Mouse (Mus musculus) lung, embryonic 15.5 days (tissue): ENCODE measurements at regions not wholly inside any gene's neighbourhood (a gene's known extent, or its start where the extent isn't known, plus 50 kb on each side); places are given as distances from the start of the nearest gene placed in this dataset.

ENCODE experiments used
- ATAC-seq: fragments of 200-750 bp; cut with Nextera tagmentation; 2 replicates; pipeline ENCODE4 v1.8.0; 2017; ENCODE audit warnings: moderate number of reproducible peaks, borderline replicate concordance; ENCODE audit not compliant: low FRiP score, low TSS enrichment; ENCODE audit errors: extremely low read depth
- H3K27ac ChIP-seq: fragments of 300-500 bp; sonication (generic); 2 replicates; pipeline ENCODE4 v1.5.1; 2015; ENCODE audit warnings: moderate library complexity, mild to moderate bottlenecking, inconsistent platforms
- H3K27me3 ChIP-seq: fragments of 300-500 bp; sonication (generic); 2 replicates; pipeline ENCODE4 v1.6.1; 2015; ENCODE audit warnings: inconsistent platforms
- H3K36me3 ChIP-seq: fragments of 300-500 bp; sonication (generic); 2 replicates; pipeline ENCODE4 v1.6.1; 2015; ENCODE audit warnings: inconsistent platforms
- H3K4me1 ChIP-seq: fragments of 300-500 bp; sonication (generic); 2 replicates; pipeline ENCODE4 v1.6.1; 2015; ENCODE audit warnings: inconsistent platforms
- H3K4me2 ChIP-seq: fragments of 300-500 bp; sonication (generic); 2 replicates; pipeline ENCODE4 v1.6.1; 2015; ENCODE audit warnings: inconsistent platforms, mild to moderate bottlenecking, moderate library complexity
- H3K4me3 ChIP-seq: fragments of 300-500 bp; sonication (generic); 2 replicates; pipeline ENCODE4 v1.5.1; 2015; ENCODE audit warnings: mild to moderate bottlenecking, inconsistent platforms
- H3K9ac ChIP-seq: fragments of 300-500 bp; sonication (generic); 2 replicates; pipeline ENCODE4 v1.6.1; 2015; ENCODE audit warnings: inconsistent platforms
- H3K9me3 ChIP-seq: fragments of 300-500 bp; sonication (generic); 2 replicates; pipeline ENCODE4 v1.6.1; 2016; ENCODE audit warnings: inconsistent platforms
- WGBS: fragments of 180-500 bp; shearing (Covaris S2); methylation state at CpG from one replicate; pipeline ENCODE4 v1.1.7; 2015; 5-methylcytosine and 5-hydroxymethylcytosine counted together

GRCm38 (mm10) chr12:107028985-107029384, 459.4 kb upstream of the 3110018I06Rik start:
- H3K4me3 ChIP-seq: no peak overlapping the region
- peaks cover 13% of the 10 kb centered on the region; the same call in 1 of the 2 replicates for H3K27me3 ChIP-seq
- no peak overlapping the region for H3K4me2 ChIP-seq
- H3K36me3 ChIP-seq: no peaks in the 10 kb centered on the region
- H3K27ac ChIP-seq: no peak overlapping the region
- WGBS: 47% methylated on average over 1 of the region's 1 CpGs
- H3K9me3 ChIP-seq: no peaks in the 10 kb centered on the region
- no peaks in the 10 kb centered on the region for H3K4me1 ChIP-seq
- H3K9ac ChIP-seq: no peak overlapping the region
- no peak for ATAC-seq

GRCm38 (mm10) chr12:107036357-107036756, 452.1 kb upstream of the 3110018I06Rik start:
- Histone ChIP-seq H3K4me3 (no peak overlapping the region), H3K4me2 (no peak overlapping the region), H3K36me3 (no peaks in the 10 kb centered on the region), H3K9ac (no peak overlapping the region), H3K4me1 (no peaks in the 10 kb centered on the region), H3K27me3 (no peaks in the 10 kb centered on the region), H3K27ac (no peak overlapping the region), H3K9me3 (no peaks in the 10 kb centered on the region)
- ATAC-seq: no peak
- 58% methylated on average over 6 of the region's 6 CpGs for WGBS

GRCm38 (mm10) chr12:107041927-107042652, 446.3 kb upstream of the 3110018I06Rik start:
- no peak overlapping the region for H3K4me2 ChIP-seq
- H3K36me3 ChIP-seq: no peaks in the 10 kb centered on the region
- H3K27ac ChIP-seq: no peak overlapping the region
- no peaks in the 10 kb centered on the region for H3K27me3 ChIP-seq
- H3K9me3 ChIP-seq: no peaks in the 10 kb centered on the region
- ATAC-seq: no peak
- no peak overlapping the region for H3K4me3 ChIP-seq
- H3K9ac ChIP-seq: no peak overlapping the region
- WGBS: 72% methylated on average over 13 of the region's 13 CpGs
- H3K4me1 ChIP-seq: no peaks in the 10 kb centered on the region

- Histone ChIP-seq H3K27ac (no peak overlapping the region), H3K27me3 (no peaks in the 10 kb centered on the region), H3K4me3 (no peak overlapping the region), H3K9ac (no peak overlapping the region), H3K4me2 (no peak overlapping the region), H3K4me1 (no peaks in the 10 kb centered on the region), H3K9me3 (no peaks in the 10 kb centered on the region), H3K36me3 (no peaks in the 10 kb centered on the region)
- 79% methylated on average over 3 of the region's 3 CpGs for WGBS
- no peak for ATAC-seq
Measured at GRCm38 (mm10) chr12:107046496-107046895, 441.9 kb upstream of the 3110018I06Rik start.

- Histone ChIP-seq H3K36me3 (no peaks in the 10 kb centered on the region), H3K9me3 (no peaks in the 10 kb centered on the region), H3K9ac (no peak overlapping the region), H3K4me3 (no peak overlapping the region), H3K4me1 (no peaks in the 10 kb centered on the region), H3K27me3 (no peaks in the 10 kb centered on the region), H3K4me2 (no peak overlapping the region), H3K27ac (no peak overlapping the region)
- 66% methylated on average over 13 of the region's 13 CpGs for WGBS
- ATAC-seq: no peak
Measured at GRCm38 (mm10) chr12:107047059-107047531, 441.3 kb upstream of the 3110018I06Rik start.

GRCm38 (mm10) chr12:107050891-107051635, 437.4 kb upstream of the 3110018I06Rik start:
- Histone ChIP-seq H3K27ac (no peak overlapping the region), H3K4me2 (no peak overlapping the region), H3K9ac (no peak overlapping the region), H3K9me3 (no peaks in the 10 kb centered on the region), H3K4me1 (no peaks in the 10 kb centered on the region), H3K27me3 (no peaks in the 10 kb centered on the region), H3K36me3 (no peaks in the 10 kb centered on the region), H3K4me3 (no peak overlapping the region)
- no peak for ATAC-seq
- 67% methylated on average over 7 of the region's 7 CpGs for WGBS

- Histone ChIP-seq H3K4me1 (no peaks in the 10 kb centered on the region), H3K4me3 (no peak overlapping the region), H3K9ac (no peak overlapping the region), H3K4me2 (no peak overlapping the region), H3K36me3 (no peaks in the 10 kb centered on the region), H3K27me3 (no peaks in the 10 kb centered on the region), H3K27ac (no peak overlapping the region), H3K9me3 (no peaks in the 10 kb centered on the region)
- no peak for ATAC-seq
- 91% methylated on average over 6 of the region's 6 CpGs for WGBS
Measured at GRCm38 (mm10) chr12:107052136-107052535, 436.3 kb upstream of the 3110018I06Rik start.

- H3K4me3 ChIP-seq: no peak overlapping the region
- 20% methylated on average over 5 of the region's 5 CpGs for WGBS
Measured at GRCm38 (mm10) chr12:107056553-107056952, 431.9 kb upstream of the 3110018I06Rik start.

GRCm38 (mm10) chr12:107060514-107060913, 427.9 kb upstream of the 3110018I06Rik start:
- Histone ChIP-seq H3K9me3 (no peaks in the 10 kb centered on the region), H3K4me1 (no peaks in the 10 kb centered on the region), H3K4me2 (no peak overlapping the region), H3K27ac (no peak overlapping the region), H3K9ac (no peak overlapping the region), H3K4me3 (no peak overlapping the region), H3K27me3 (no peaks in the 10 kb centered on the region), H3K36me3 (no peaks in the 10 kb centered on the region)
- WGBS: 34% methylated on average over 3 of the region's 3 CpGs
- no peak for ATAC-seq

More at GRCm38 (mm10) chr12:107056553-107056952, 431.9 kb upstream of the 3110018I06Rik start:
- Histone ChIP-seq H3K4me1 (no peaks in the 10 kb centered on the region), H3K9ac (no peak overlapping the region), H3K9me3 (no peaks in the 10 kb centered on the region), H3K27me3 (no peaks in the 10 kb centered on the region), H3K36me3 (no peaks in the 10 kb centered on the region), H3K4me2 (no peak overlapping the region), H3K27ac (no peak overlapping the region)
- ATAC-seq: no peak

GRCm38 (mm10) chr12:107067346-107067745, 421.1 kb upstream of the 3110018I06Rik start:
- 67% methylated on average over 2 of the region's 2 CpGs for WGBS
- H3K27me3 ChIP-seq: no peaks in the 10 kb centered on the region
- no peak overlapping the region for H3K9ac ChIP-seq
- H3K4me1 ChIP-seq: no peaks in the 10 kb centered on the region
- no peak for ATAC-seq
- H3K9me3 ChIP-seq: no peaks in the 10 kb centered on the region
- no peak overlapping the region for H3K4me2 ChIP-seq
- H3K4me3 ChIP-seq: no peak overlapping the region
- H3K36me3 ChIP-seq: no peaks in the 10 kb centered on the region
- no peak overlapping the region for H3K27ac ChIP-seq

- no peaks in the 10 kb centered on the region for H3K36me3 ChIP-seq
- no peak overlapping the region for H3K4me2 ChIP-seq
- no peaks in the 10 kb centered on the region for H3K27me3 ChIP-seq
- H3K4me1 ChIP-seq: no peaks in the 10 kb centered on the region
- no peak for ATAC-seq
- H3K9me3 ChIP-seq: no peaks in the 10 kb centered on the region
- H3K4me3 ChIP-seq: no peak overlapping the region
- WGBS: 68% methylated on average over 9 of the region's 10 CpGs
- no peak overlapping the region for H3K27ac ChIP-seq
- H3K9ac ChIP-seq: no peak overlapping the region
Measured at GRCm38 (mm10) chr12:107082541-107082940, 405.9 kb upstream of the 3110018I06Rik start.
